Mouse (Mus musculus) spleen, postnatal 36 days (tissue): ENCODE data around the gene Sspn.

Source experiments
- DNase-seq, 2 experiments: peaks; one replicate each; pipeline ENCODE4 v3.0.0; 2022; ENCODE audit warnings: low spot score in 2 of 2, mixed read lengths in 1 of 2

Sspn gene

GRCm38 (mm10) chr6:145931341-145931740 lies at the start of gene Sspn:
Gene Sspn, plus strand, starts transcription at chr6:145931641.
- DNase-seq = no peak

- peak in 1 of 2 experiments; percentile 26 for DNase-seq
These were observed 48.4 kb upstream of the Sspn start for GRCm38 (mm10) chr6:145883010-145883409.

- peak; percentile 75 to 76 for DNase-seq
These were observed 47.8 kb upstream of the Sspn start for GRCm38 (mm10) chr6:145883668-145884067.

GRCm38 (mm10) chr6:145885069-145885468 lies 46.4 kb upstream of the Sspn start:
- DNase-seq = no peak

GRCm38 (mm10) chr6:145886277-145886676 lies 45.2 kb upstream of the Sspn start:
- DNase-seq = no peak

GRCm38 (mm10) chr6:145887719-145888118 lies 43.7 kb upstream of the Sspn start:
- DNase-seq = no peak

- no peak for DNase-seq
These were observed 39.5 kb upstream of the Sspn start for GRCm38 (mm10) chr6:145891951-145892350.

- no peak for DNase-seq
These were observed 38.8 kb upstream of the Sspn start for GRCm38 (mm10) chr6:145892381-145893265.

- DNase-seq = peak; percentile 87 to 89
These were observed 37.9 kb upstream of the Sspn start for GRCm38 (mm10) chr6:145893366-145894021.

GRCm38 (mm10) chr6:145894669-145895342 lies 36.6 kb upstream of the Sspn start:
- DNase-seq = peak; percentile 31 to 51

GRCm38 (mm10) chr6:145904169-145904568 lies 27.3 kb upstream of the Sspn start:
- DNase-seq = no peak

GRCm38 (mm10) chr6:145904616-145905015 lies 26.8 kb upstream of the Sspn start:
- no peak for DNase-seq

GRCm38 (mm10) chr6:145906096-145906890 lies 25.1 kb upstream of the Sspn start:
- DNase-seq = peak; percentile 17 to 22

- DNase-seq = no peak
These were observed 21.5 kb upstream of the Sspn start for GRCm38 (mm10) chr6:145909943-145910342.

- DNase-seq = no peak
These were observed 20.7 kb upstream of the Sspn start for GRCm38 (mm10) chr6:145910469-145911426.

- DNase-seq = no peak
These were observed 19.2 kb upstream of the Sspn start for GRCm38 (mm10) chr6:145912232-145912631.

GRCm38 (mm10) chr6:145915435-145915834 lies 16.0 kb upstream of the Sspn start:
- DNase-seq = no peak

GRCm38 (mm10) chr6:145916401-145916800 lies 15.0 kb upstream of the Sspn start:
- no peak for DNase-seq

GRCm38 (mm10) chr6:145918236-145918635 lies 13.2 kb upstream of the Sspn start:
- DNase-seq = no peak

GRCm38 (mm10) chr6:145923594-145923993 lies 7.8 kb upstream of the Sspn start:
- DNase-seq = no peak
